Mouse (Mus musculus): Measurements from ENCODE around the gene Tubb1. TPM values are rescaled to one million over a fixed set of nuclear protein-coding genes. Genes with fewer than 3 reads are reported as not detected.

The Tubb1 gene
- polyA plus RNA-seq, 1 experiment = 32.6 TPM

- H3K27me3 ChIP-seq (replicated peaks) = no peaks in the 10 kb centered on the region
- peaks cover 93% of the 10 kb centered on the region for H3K36me3 ChIP-seq (replicated peaks; ENCODE audit: low read length)
- H3K9me3 ChIP-seq = no peaks in the 10 kb centered on the region
- peaks cover 29% of the 10 kb centered on the region for H3K4me1 ChIP-seq
- no peak overlapping the region for H3K4me3 ChIP-seq (replicated peaks)
- TF ChIP-seq GATA1 (IDR thresholded peaks at IDR 0.05; ENCODE audit: borderline replicate concordance, low read length) = no peak
- no peak for TF ChIP-seq FLI1 (IDR thresholded peaks at IDR 0.05; ENCODE audit: low read length)
Measured at GRCm38 (mm10) chr2:174428996-174429591, 21.4 kb upstream of the Tubb1 start.

GRCm38 (mm10) chr2:174434943-174435342, 15.6 kb upstream of the Tubb1 start:
- no peak for TF ChIP-seq GATA1 (IDR thresholded peaks at IDR 0.05; ENCODE audit: borderline replicate concordance, low read length)
- Histone ChIP-seq H3K9me3 (no peaks in the 10 kb centered on the region), H3K4me3 (replicated peaks) (peak overlapping the region; percentile 30), H3K4me1 (peaks cover 80% of the 10 kb centered on the region), H3K36me3 (replicated peaks; ENCODE audit: low read length) (peaks cover 73% of the 10 kb centered on the region), H3K27me3 (replicated peaks) (no peaks in the 10 kb centered on the region)

GRCm38 (mm10) chr2:174436076-174436701, 14.3 kb upstream of the Tubb1 start:
- no peaks in the 10 kb centered on the region for H3K27me3 ChIP-seq (replicated peaks)
- H3K9me3 ChIP-seq = no peaks in the 10 kb centered on the region
- H3K4me3 ChIP-seq (replicated peaks) = peak overlapping the region; percentile 16
- H3K36me3 ChIP-seq (replicated peaks; ENCODE audit: low read length) = peaks cover 64% of the 10 kb centered on the region
- TF ChIP-seq GATA1 (IDR thresholded peaks at IDR 0.05; ENCODE audit: borderline replicate concordance, low read length) = no peak
- no peak for TF ChIP-seq FLI1 (IDR thresholded peaks at IDR 0.05; ENCODE audit: low read length)
- peaks cover 76% of the 10 kb centered on the region for H3K4me1 ChIP-seq

- Histone ChIP-seq H3K27me3 (replicated peaks) (no peaks in the 10 kb centered on the region), H3K4me3 (replicated peaks) (peak overlapping the region; percentile 99), H3K9me3 (no peaks in the 10 kb centered on the region), H3K4me1 (peaks cover 83% of the 10 kb centered on the region), H3K36me3 (replicated peaks; ENCODE audit: low read length) (peaks cover 55% of the 10 kb centered on the region)
- no peak for TF ChIP-seq GATA1 (IDR thresholded peaks at IDR 0.05; ENCODE audit: borderline replicate concordance, low read length)
- TF ChIP-seq FLI1 (IDR thresholded peaks at IDR 0.05; ENCODE audit: low read length) = no peak
Measured at GRCm38 (mm10) chr2:174436916-174437696, 13.4 kb upstream of the Tubb1 start.

GRCm38 (mm10) chr2:174437697-174437982, 12.9 kb upstream of the Tubb1 start:
- TF ChIP-seq GATA1 (IDR thresholded peaks at IDR 0.05; ENCODE audit: borderline replicate concordance, low read length) = no peak
- TF ChIP-seq FLI1 (IDR thresholded peaks at IDR 0.05; ENCODE audit: low read length) = no peak
- H3K9me3 ChIP-seq = no peaks in the 10 kb centered on the region
- peaks cover 51% of the 10 kb centered on the region for H3K36me3 ChIP-seq (replicated peaks; ENCODE audit: low read length)
- peak overlapping the region; percentile 99 for H3K4me3 ChIP-seq (replicated peaks)
- no peaks in the 10 kb centered on the region for H3K27me3 ChIP-seq (replicated peaks)
- H3K4me1 ChIP-seq = peaks cover 84% of the 10 kb centered on the region

- Histone ChIP-seq H3K4me3 (replicated peaks) (peak overlapping the region; percentile 99), H3K4me1 (peaks cover 88% of the 10 kb centered on the region), H3K27me3 (replicated peaks) (no peaks in the 10 kb centered on the region), H3K36me3 (replicated peaks; ENCODE audit: low read length) (peaks cover 46% of the 10 kb centered on the region), H3K9me3 (no peaks in the 10 kb centered on the region)
- TF ChIP-seq FLI1 (IDR thresholded peaks at IDR 0.05; ENCODE audit: low read length) (no peak), GATA1 (IDR thresholded peaks at IDR 0.05; ENCODE audit: borderline replicate concordance, low read length) (no peak)
Measured at GRCm38 (mm10) chr2:174438181-174438580, 12.3 kb upstream of the Tubb1 start.

GRCm38 (mm10) chr2:174438737-174439449, 11.6 kb upstream of the Tubb1 start, which contains the start of gene Ctsz:
Gene Ctsz, minus strand, starts transcription at chr2:174439039.
- H3K27me3 ChIP-seq (replicated peaks) = no peaks in the 10 kb centered on the region
- H3K4me1 ChIP-seq = peaks cover 89% of the 10 kb centered on the region
- H3K9me3 ChIP-seq = no peaks in the 10 kb centered on the region
- no peak for TF ChIP-seq FLI1 (IDR thresholded peaks at IDR 0.05; ENCODE audit: low read length)
- TF ChIP-seq GATA1 (IDR thresholded peaks at IDR 0.05; ENCODE audit: borderline replicate concordance, low read length) = no peak
- peak within 1 kb of the TSS; percentile 99 for H3K4me3 ChIP-seq (replicated peaks)
- peaks cover 39% of the 10 kb centered on the region for H3K36me3 ChIP-seq (replicated peaks; ENCODE audit: low read length)

- H3K27me3 ChIP-seq (replicated peaks) = no peaks in the 10 kb centered on the region
- TF ChIP-seq GATA1 (IDR thresholded peaks at IDR 0.05; ENCODE audit: borderline replicate concordance, low read length) (no peak), FLI1 (IDR thresholded peaks at IDR 0.05; ENCODE audit: low read length) (no peak)
- H3K4me1 ChIP-seq = peaks cover 90% of the 10 kb centered on the region
- peaks cover 35% of the 10 kb centered on the region for H3K36me3 ChIP-seq (replicated peaks; ENCODE audit: low read length)
- peak overlapping the region; percentile 99 for H3K4me3 ChIP-seq (replicated peaks)
- no peaks in the 10 kb centered on the region for H3K9me3 ChIP-seq
Measured at GRCm38 (mm10) chr2:174439450-174439838, 11.1 kb upstream of the Tubb1 start.

GRCm38 (mm10) chr2:174439961-174440360, 10.5 kb upstream of the Tubb1 start:
- H3K36me3 ChIP-seq (replicated peaks; ENCODE audit: low read length) = peaks cover 29% of the 10 kb centered on the region
- H3K9me3 ChIP-seq = no peaks in the 10 kb centered on the region
- H3K27me3 ChIP-seq (replicated peaks) = no peaks in the 10 kb centered on the region
- no peak overlapping the region for H3K4me3 ChIP-seq (replicated peaks)
- TF ChIP-seq FLI1 (IDR thresholded peaks at IDR 0.05; ENCODE audit: low read length) (no peak), GATA1 (IDR thresholded peaks at IDR 0.05; ENCODE audit: borderline replicate concordance, low read length) (no peak)
- peaks cover 91% of the 10 kb centered on the region for H3K4me1 ChIP-seq

Measured in megakaryocyte, embryonic 14.5 days (primary cell).